Mouse (Mus musculus) hindbrain, embryonic 11.5 days (tissue): ENCODE data around the gene Gpm6b. TPM values are rescaled to one million over a fixed set of nuclear protein-coding genes. Genes with fewer than 3 reads are reported as not detected.
A peak's percentile ranks its signal among the peaks of the same experiment; 100 is the strongest.

Experiments
- ATAC-seq: fragments of 200-750 bp; cut with Nextera tagmentation; 2 replicates; pipeline ENCODE4 v1.8.0; 2017; ENCODE audit warnings: mild to moderate bottlenecking, moderate TSS enrichment, moderate library complexity; ENCODE audit not compliant: low FRiP score
- DNase-seq: peaks from one replicate; pipeline ENCODE4 v3.0.0-alpha.2; 2015; ENCODE audit warnings: low spot score
- H3K27ac ChIP-seq: fragments of 300-500 bp; sonication (generic); 2 replicates; pipeline ENCODE4 v1.5.1; 2014; ENCODE audit warnings: mild to moderate bottlenecking, low read depth, low read length
- H3K27me3 ChIP-seq: fragments of 300-500 bp; sonication (generic); 2 replicates; pipeline ENCODE4 v1.6.1; 2014; ENCODE audit warnings: mild to moderate bottlenecking, low read length, moderate library complexity, mixed read lengths; ENCODE audit not compliant: control insufficient read depth, insufficient read depth
- H3K36me3 ChIP-seq: fragments of 300-500 bp; sonication (generic); 2 replicates; pipeline ENCODE4 v1.6.1; 2014; ENCODE audit warnings: mild to moderate bottlenecking, low read length, moderate library complexity, mixed read lengths; ENCODE audit not compliant: control insufficient read depth, insufficient read depth
- H3K4me1 ChIP-seq: fragments of 300-500 bp; sonication (generic); replicated peaks from 2 replicates; pipeline ENCODE4 v1.6.1; 2014; ENCODE audit warnings: low read length, mixed read lengths; ENCODE audit not compliant: control insufficient read depth, insufficient read depth
- H3K4me2 ChIP-seq: fragments of 300-500 bp; sonication (generic); replicated peaks from 2 replicates; pipeline ENCODE4 v1.6.1; 2014; ENCODE audit warnings: mild to moderate bottlenecking, low read depth, low read length
- H3K4me3 ChIP-seq: fragments of 300-500 bp; sonication (generic); 2 replicates; pipeline ENCODE4 v1.5.1; 2014; ENCODE audit warnings: low read depth, low read length
- H3K9ac ChIP-seq: fragments of 300-500 bp; sonication (generic); 2 replicates; pipeline ENCODE4 v1.6.1; 2014; ENCODE audit warnings: low read depth, low read length
- H3K9me3 ChIP-seq: fragments of 300-500 bp; sonication (generic); 2 replicates; pipeline ENCODE4 v1.6.1; 2016; ENCODE audit warnings: low read length; ENCODE audit not compliant: control insufficient read depth
- WGBS: fragments of 180-500 bp; shearing (Covaris S2); extraction: QIAGEN DNeasy Blood & Tissue Kit; methylation state at CpG from one replicate; pipeline ENCODE4 v1.1.7; 2014; 5-methylcytosine and 5-hydroxymethylcytosine counted together
- polyA plus RNA-seq: library from polyadenylated mRNA; unstranded; fragments of >200 nt; fragmentation: Nextera tagmentation; extraction: Ambion mirVana; gene quantifications from 2 replicates; pipeline ENCODE4 v1.2.1, GENCODE M21; 2014

The Gpm6b gene
- polyA plus RNA-seq, 1 experiment from 2014 or later = 176 TPM

GRCm38 (mm10) chrX:166229750-166230149 lies 9.0 kb upstream of the Gpm6b start:
- Histone ChIP-seq H3K27me3 (no peaks in the 10 kb centered on the region), H3K36me3 (no peaks in the 10 kb centered on the region)
- 79% methylated on average over 3 of the region's 3 CpGs for WGBS

GRCm38 (mm10) chrX:166230515-166231267 lies 8.0 kb upstream of the Gpm6b start:
- ATAC-seq = no peak
- Histone ChIP-seq H3K9me3 (no peaks in the 10 kb centered on the region), H3K27ac (no peak overlapping the region), H3K4me3 (no peak overlapping the region), H3K36me3 (no peaks in the 10 kb centered on the region), H3K27me3 (no peaks in the 10 kb centered on the region), H3K4me1 (no peaks in the 10 kb centered on the region), H3K9ac (no peak overlapping the region), H3K4me2 (no peak overlapping the region)
- WGBS = 91% methylated on average over 6 of the region's 6 CpGs
- no peak for DNase-seq

More at GRCm38 (mm10) chrX:166229750-166230149, 9.0 kb upstream of the Gpm6b start:
- H3K4me1 ChIP-seq = no peaks in the 10 kb centered on the region
- no peak overlapping the region for H3K4me2 ChIP-seq
- H3K4me3 ChIP-seq = no peak overlapping the region
- DNase-seq = no peak
- no peak overlapping the region for H3K9ac ChIP-seq
- no peak overlapping the region for H3K27ac ChIP-seq
- no peak for ATAC-seq
- H3K9me3 ChIP-seq = no peaks in the 10 kb centered on the region

GRCm38 (mm10) chrX:166236131-166236530 lies 2.6 kb upstream of the Gpm6b start:
- Histone ChIP-seq H3K4me3 (no peak overlapping the region), H3K36me3 (no peaks in the 10 kb centered on the region), H3K4me1 (no peaks in the 10 kb centered on the region), H3K9me3 (no peaks in the 10 kb centered on the region), H3K27ac (no peak overlapping the region), H3K4me2 (no peak overlapping the region), H3K9ac (no peak overlapping the region), H3K27me3 (peaks cover 2% of the 10 kb centered on the region)
- 48% methylated on average over 2 of the region's 2 CpGs for WGBS
- DNase-seq (no peak), ATAC-seq (no peak)

GRCm38 (mm10) chrX:166239520-166239919 lies 809 bp downstream of the Gpm6b start:
- peak overlapping the region; percentile 52 for H3K4me3 ChIP-seq
- no peaks in the 10 kb centered on the region for H3K4me1 ChIP-seq
- DNase-seq (peak; percentile 37), ATAC-seq (0 out of 2 replicates have a peak, but pooled peaks have one; percentile 15)
- peak overlapping the region; percentile 89 for H3K4me2 ChIP-seq
- no peaks in the 10 kb centered on the region for H3K9me3 ChIP-seq
- no peak overlapping the region for H3K27ac ChIP-seq
- 20% methylated on average over 13 of the region's 13 CpGs for WGBS
- H3K27me3 ChIP-seq = peaks cover 2% of the 10 kb centered on the region
- peak overlapping the region; percentile 67 for H3K9ac ChIP-seq
- no peaks in the 10 kb centered on the region for H3K36me3 ChIP-seq

DNA sequence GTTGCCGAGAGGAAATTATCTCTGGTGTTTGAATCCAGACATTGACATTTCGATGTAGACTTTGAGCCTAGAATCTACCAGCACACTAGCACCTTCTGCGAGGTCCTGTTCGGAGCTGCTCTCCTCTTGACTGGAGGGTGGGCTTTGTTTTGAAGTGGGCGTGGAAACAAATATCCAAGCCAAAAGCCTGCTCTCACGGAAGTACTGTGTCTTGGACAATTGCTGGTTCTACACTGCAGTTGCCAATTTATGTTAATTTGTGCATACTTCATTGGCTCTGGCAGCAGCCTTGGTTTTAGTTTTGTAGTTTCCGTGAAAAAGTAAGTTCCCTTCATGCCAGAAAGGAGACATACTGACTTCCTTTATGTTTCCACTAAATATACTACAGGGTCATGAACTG lies 2.0 kb downstream of the Gpm6b start:
- no peak overlapping the region for H3K4me3 ChIP-seq
- H3K9me3 ChIP-seq = no peaks in the 10 kb centered on the region
- no peak for ATAC-seq
- 64% methylated on average over 7 of the region's 7 CpGs for WGBS
- peak; percentile 6 for DNase-seq
- H3K4me2 ChIP-seq = no peak overlapping the region
- peaks cover 2% of the 10 kb centered on the region for H3K27me3 ChIP-seq
- H3K36me3 ChIP-seq = no peaks in the 10 kb centered on the region
- H3K9ac ChIP-seq = no peak overlapping the region
- H3K27ac ChIP-seq = no peak overlapping the region
- H3K4me1 ChIP-seq = no peaks in the 10 kb centered on the region

DNA sequence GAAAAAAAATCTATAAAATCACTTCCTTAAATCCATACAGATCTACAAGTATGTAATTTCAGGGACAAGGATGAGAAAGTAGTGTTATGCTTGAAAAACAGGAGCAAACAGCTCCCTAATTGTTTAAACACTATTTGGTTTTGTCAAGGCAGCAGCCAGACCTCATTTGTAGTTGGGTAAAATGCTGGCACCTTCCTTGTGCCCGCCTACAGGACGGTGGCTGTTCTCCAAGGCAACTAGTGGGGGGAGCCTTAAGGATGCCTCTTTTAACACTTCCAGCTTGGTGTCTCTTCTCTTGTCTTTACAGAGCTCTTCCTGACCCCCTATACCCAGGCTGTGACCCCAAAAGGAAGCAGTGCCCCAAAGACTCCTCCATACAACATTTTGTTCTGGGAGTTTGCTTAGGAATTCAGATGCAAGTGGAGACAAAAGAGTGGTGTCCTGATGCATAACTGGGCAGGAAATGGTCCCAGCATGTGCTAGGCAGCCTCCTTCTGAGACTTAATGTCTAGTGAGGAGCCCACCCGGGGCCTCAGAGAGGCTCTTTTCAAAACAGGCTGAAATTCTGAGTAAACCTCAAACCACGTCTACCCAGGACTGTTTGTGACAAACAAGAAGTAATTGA lies 4.7 kb downstream of the Gpm6b start:
- Histone ChIP-seq H3K27ac (no peak overlapping the region), H3K4me1 (no peaks in the 10 kb centered on the region), H3K9ac (no peak overlapping the region), H3K27me3 (no peaks in the 10 kb centered on the region; the same call in 1 of the 2 replicates), H3K9me3 (no peaks in the 10 kb centered on the region), H3K36me3 (no peaks in the 10 kb centered on the region), H3K4me3 (no peak overlapping the region), H3K4me2 (no peak overlapping the region)
- 34% methylated on average over 4 of the region's 4 CpGs for WGBS
- DNase-seq = no peak
- ATAC-seq = no peak

- Histone ChIP-seq H3K27me3 (no peaks in the 10 kb centered on the region), H3K9me3 (no peaks in the 10 kb centered on the region), H3K36me3 (no peaks in the 10 kb centered on the region), H3K27ac (no peak overlapping the region), H3K4me2 (no peak overlapping the region), H3K4me1 (no peaks in the 10 kb centered on the region), H3K4me3 (no peak overlapping the region), H3K9ac (no peak overlapping the region)
- 50% methylated on average over 1 of the region's 1 CpGs for WGBS
- DNase-seq = peak; percentile 22
- peak; percentile 82 for ATAC-seq
Observed at GRCm38 (mm10) chrX:166271489-166271888, 32.8 kb downstream of the Gpm6b start.

DNA sequence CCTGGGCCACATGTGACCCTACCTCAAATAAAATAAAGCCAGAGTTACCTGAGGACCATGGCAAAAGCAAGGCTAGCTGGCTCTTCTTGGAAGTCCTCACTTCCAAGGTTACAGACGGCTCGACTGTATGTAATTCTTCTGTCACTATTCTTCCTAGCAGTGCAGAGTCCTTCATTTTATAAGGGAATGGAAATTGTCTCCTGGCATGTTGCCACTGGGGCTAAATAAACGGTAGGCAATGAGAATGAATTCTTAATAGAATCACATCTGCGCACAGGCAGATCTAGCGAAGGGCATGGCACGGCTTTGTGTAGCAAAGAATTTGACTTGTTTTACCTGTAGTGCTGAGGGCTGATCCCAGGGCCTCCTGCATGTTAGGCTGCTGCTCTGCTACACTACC lies 33.9 kb downstream of the Gpm6b start:
- H3K4me3 ChIP-seq = no peak overlapping the region
- no peak overlapping the region for H3K4me2 ChIP-seq
- H3K36me3 ChIP-seq = no peaks in the 10 kb centered on the region
- no peaks in the 10 kb centered on the region for H3K9me3 ChIP-seq
- DNase-seq = no peak
- H3K27me3 ChIP-seq = no peaks in the 10 kb centered on the region
- no peak for ATAC-seq
- H3K9ac ChIP-seq = no peak overlapping the region
- H3K4me1 ChIP-seq = no peaks in the 10 kb centered on the region
- 89% methylated on average over 6 of the region's 6 CpGs for WGBS
- no peak overlapping the region for H3K27ac ChIP-seq

GRCm38 (mm10) chrX:166279861-166280260 lies 41.1 kb downstream of the Gpm6b start:
- no peak overlapping the region for H3K4me2 ChIP-seq
- no peaks in the 10 kb centered on the region for H3K9me3 ChIP-seq
- no peak overlapping the region for H3K9ac ChIP-seq
- no peak overlapping the region for H3K27ac ChIP-seq
- H3K4me1 ChIP-seq = no peaks in the 10 kb centered on the region
- H3K4me3 ChIP-seq = no peak overlapping the region
- H3K36me3 ChIP-seq = no peaks in the 10 kb centered on the region
- ATAC-seq (no peak), DNase-seq (no peak)
- H3K27me3 ChIP-seq = no peaks in the 10 kb centered on the region
- 78% methylated on average over 1 of the region's 1 CpGs for WGBS
